Mouse (Mus musculus) embryonic facial prominence, embryonic 15.5 days (tissue): ENCODE measurements around the gene Hsd3b5. TPM values are rescaled to one million over a fixed set of nuclear protein-coding genes. Genes with fewer than 3 reads are reported as not detected.
"Not testable (repeated sequence)": the region's sequence is repeated elsewhere in the genome, so short reads cannot be mapped to it uniquely, and the experiment has no call there.

Source experiments
- ATAC-seq: fragments of 200-750 bp; cut with Nextera tagmentation; 2 replicates; pipeline ENCODE4 v1.8.0; 2017; ENCODE audit warnings: low read depth, moderate TSS enrichment; ENCODE audit not compliant: insufficient number of reproducible peaks, low FRiP score, low TSS enrichment
- H3K27ac ChIP-seq: fragments of 300-500 bp; sonication (generic); replicated peaks from 2 replicates; pipeline ENCODE4 v1.5.1; 2015; ENCODE audit warnings: mild to moderate bottlenecking, inconsistent platforms
- H3K27me3 ChIP-seq: fragments of 300-500 bp; sonication (generic); 2 replicates; pipeline ENCODE4 v1.6.1; 2015; ENCODE audit warnings: inconsistent platforms
- H3K36me3 ChIP-seq: fragments of 300-500 bp; sonication (generic); 2 replicates; pipeline ENCODE4 v1.6.1; 2015; ENCODE audit warnings: mild to moderate bottlenecking, inconsistent platforms
- H3K4me1 ChIP-seq: fragments of 300-500 bp; sonication (generic); 2 replicates; pipeline ENCODE4 v1.6.1; 2015; ENCODE audit warnings: inconsistent platforms
- H3K4me2 ChIP-seq: fragments of 300-500 bp; sonication (generic); replicated peaks from 2 replicates; pipeline ENCODE4 v1.6.1; 2015; ENCODE audit warnings: mild to moderate bottlenecking, inconsistent platforms
- H3K4me3 ChIP-seq: fragments of 300-500 bp; sonication (generic); replicated peaks from 2 replicates; pipeline ENCODE4 v1.5.1; 2015; ENCODE audit warnings: mild to moderate bottlenecking, inconsistent platforms
- H3K9ac ChIP-seq: fragments of 300-500 bp; sonication (generic); 2 replicates; pipeline ENCODE4 v1.6.1; 2015; ENCODE audit warnings: inconsistent platforms
- H3K9me3 ChIP-seq: fragments of 300-500 bp; sonication (generic); replicated peaks from 2 replicates; pipeline ENCODE4 v1.6.1; 2016; ENCODE audit warnings: inconsistent platforms
- WGBS: fragments of 180-500 bp; shearing (Covaris S2); methylation state at CpG from one replicate; pipeline ENCODE4 v1.1.7; 2015; 5-methylcytosine and 5-hydroxymethylcytosine counted together
- polyA plus RNA-seq: library from polyadenylated mRNA; unstranded; fragments of >200 nt; fragmentation: Nextera tagmentation; extraction: Ambion mirVana; gene quantifications from 2 replicates; pipeline ENCODE4 v1.2.1, GENCODE M21; 2015

The Hsd3b5 gene
- not detected in 2 replicates for polyA plus RNA-seq

DNA sequence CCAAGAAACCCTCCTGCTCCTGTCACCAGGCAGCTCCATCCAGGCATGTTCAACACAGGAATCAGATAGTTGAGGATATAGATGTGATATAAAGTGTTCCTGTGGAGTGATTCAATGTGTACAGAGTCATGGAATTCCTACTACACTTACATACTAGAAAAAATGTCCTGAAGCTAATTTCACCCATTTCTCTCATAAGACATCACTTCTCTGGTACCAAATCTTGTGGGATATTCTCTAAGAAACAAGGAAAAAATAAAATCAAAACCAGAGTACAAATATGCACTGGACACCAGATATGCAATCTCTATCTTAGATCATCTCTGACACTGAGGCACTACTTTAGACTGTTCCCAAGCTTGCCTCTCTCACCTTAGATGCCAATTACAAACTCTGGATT is at the start of gene Hsd3b5:
Hsd3b5 (minus strand) TSS at position 101 of the 400 bp plus-strand sequence.
- no peaks in the 10 kb centered on the region for H3K4me1 ChIP-seq
- H3K9ac ChIP-seq = no peak within 1 kb of the TSS
- H3K27me3 ChIP-seq = no peaks in the 10 kb centered on the region
- H3K36me3 ChIP-seq = no peaks in the 10 kb centered on the region
- no peak for ATAC-seq
- H3K4me3 ChIP-seq = no peak within 1 kb of the TSS
- H3K4me2 ChIP-seq = no peak within 1 kb of the TSS
- no peaks in the 10 kb centered on the region for H3K9me3 ChIP-seq
- no peak within 1 kb of the TSS for H3K27ac ChIP-seq

GRCm38 (mm10) chr3:98635145-98635544 is 5.1 kb upstream of the Hsd3b5 start:
- 78% methylated on average over 1 of the region's 1 CpGs for WGBS
- ATAC-seq = no peak
- Histone ChIP-seq H3K27ac (no peak overlapping the region), H3K9me3 (no peaks in the 10 kb centered on the region), H3K27me3 (no peaks in the 10 kb centered on the region), H3K9ac (no peak overlapping the region), H3K36me3 (no peaks in the 10 kb centered on the region), H3K4me2 (no peak overlapping the region), H3K4me3 (no peak overlapping the region), H3K4me1 (no peaks in the 10 kb centered on the region)

DNA sequence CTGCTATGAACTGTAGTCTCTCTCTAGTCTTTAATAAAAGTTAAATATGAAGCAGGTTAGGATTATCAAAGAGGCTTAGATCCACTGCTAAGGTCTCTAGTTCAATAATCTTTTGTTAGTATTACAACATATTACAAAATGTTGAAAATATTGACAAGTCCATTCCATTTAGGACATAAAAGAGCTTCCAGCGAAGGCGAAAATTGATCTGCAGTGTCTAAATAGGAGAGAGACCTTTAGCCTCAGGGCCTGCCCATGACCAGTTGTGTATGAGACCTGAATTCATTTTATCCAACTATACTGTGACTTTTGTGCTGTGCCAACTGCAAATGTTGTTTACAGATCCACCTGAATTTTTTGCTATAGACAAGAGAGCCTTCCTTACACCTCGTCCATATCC is 419 bp downstream of the Hsd3b5 start:
- 87% methylated on average over 3 of the region's 3 CpGs for WGBS
- no peak overlapping the region for H3K4me2 ChIP-seq
- no peak for ATAC-seq

GRCm38 (mm10) chr3:98616786-98617185 is 13.3 kb downstream of the Hsd3b5 start:
- H3K27me3 ChIP-seq, H3K36me3 ChIP-seq, H3K4me2 ChIP-seq, ATAC-seq, H3K9ac ChIP-seq, H3K4me3 ChIP-seq, H3K9me3 ChIP-seq, H3K27ac ChIP-seq, H3K4me1 ChIP-seq: not testable (repeated sequence)
- WGBS = 67% methylated on average over 1 of the region's 1 CpGs

More for the DNA sequence above, 419 bp downstream of the Hsd3b5 start:
- no peaks in the 10 kb centered on the region for H3K36me3 ChIP-seq
- no peaks in the 10 kb centered on the region for H3K27me3 ChIP-seq
- H3K9me3 ChIP-seq = no peaks in the 10 kb centered on the region
- H3K4me1 ChIP-seq = no peaks in the 10 kb centered on the region
- H3K9ac ChIP-seq = no peak overlapping the region
- H3K27ac ChIP-seq = no peak overlapping the region
- H3K4me3 ChIP-seq = no peak overlapping the region

GRCm38 (mm10) chr3:98616244-98616643 is 13.8 kb downstream of the Hsd3b5 start:
- not testable (repeated sequence) for H3K36me3 ChIP-seq, H3K27ac ChIP-seq, H3K9ac ChIP-seq, H3K27me3 ChIP-seq, H3K4me1 ChIP-seq, ATAC-seq, H3K4me2 ChIP-seq, H3K9me3 ChIP-seq, H3K4me3 ChIP-seq
- 17% methylated on average over 2 of the region's 2 CpGs for WGBS

- H3K4me1 ChIP-seq, ATAC-seq, H3K27me3 ChIP-seq, H3K36me3 ChIP-seq, H3K4me2 ChIP-seq, H3K9me3 ChIP-seq, H3K27ac ChIP-seq, H3K4me3 ChIP-seq, H3K9ac ChIP-seq: not testable (repeated sequence)
- 49% methylated on average over 2 of the region's 2 CpGs for WGBS
Measured at GRCm38 (mm10) chr3:98614406-98614927, 15.6 kb downstream of the Hsd3b5 start.

DNA sequence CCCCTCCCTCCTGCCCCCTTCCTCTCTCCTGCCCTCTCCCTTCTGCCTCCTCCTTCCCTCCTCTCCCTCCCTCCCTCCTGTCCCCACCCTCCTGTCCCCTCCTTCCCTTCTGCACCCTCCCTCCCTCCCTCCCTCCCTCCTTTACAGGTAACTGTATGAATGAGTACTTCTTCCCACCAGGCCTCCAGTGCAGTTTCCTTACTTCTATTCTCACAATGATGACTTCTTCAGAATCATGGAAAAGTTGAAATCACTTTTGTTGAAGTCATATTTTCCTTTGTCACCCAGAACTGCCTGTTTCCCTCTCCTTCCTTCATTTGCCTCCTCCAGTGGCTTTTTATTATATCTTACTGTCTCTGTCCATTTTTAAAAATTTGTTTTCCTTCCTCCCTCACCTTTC is 16.1 kb downstream of the Hsd3b5 start:
- H3K36me3 ChIP-seq = no peaks in the 10 kb centered on the region
- H3K4me2 ChIP-seq = no peak overlapping the region
- H3K9ac ChIP-seq = no peak overlapping the region
- H3K27me3 ChIP-seq = no peaks in the 10 kb centered on the region
- H3K9me3 ChIP-seq = no peaks in the 10 kb centered on the region
- no peaks in the 10 kb centered on the region for H3K4me1 ChIP-seq
- H3K4me3 ChIP-seq = no peak overlapping the region
- ATAC-seq = no peak
- no peak overlapping the region for H3K27ac ChIP-seq

DNA sequence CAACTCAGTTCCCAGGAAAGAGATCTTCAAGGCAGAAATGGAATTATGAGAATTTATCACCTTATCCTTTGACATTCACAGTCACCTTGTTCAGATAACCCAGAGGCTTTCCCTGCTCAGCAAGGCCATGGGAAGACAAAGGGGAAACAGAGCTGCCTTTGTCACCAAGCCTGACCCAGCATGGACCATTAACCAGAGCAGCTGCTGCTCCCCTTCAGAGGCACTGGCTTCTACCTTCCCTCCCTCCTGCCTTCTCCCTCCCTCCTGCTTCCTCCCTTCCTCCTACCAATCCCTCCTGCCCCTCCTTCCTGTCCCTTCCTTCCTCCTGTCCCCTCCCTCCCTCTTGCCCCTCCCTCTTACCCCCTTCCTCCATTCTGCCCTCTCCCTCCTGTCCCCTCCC is 16.5 kb downstream of the Hsd3b5 start:
- H3K9me3 ChIP-seq, H3K27ac ChIP-seq, H3K36me3 ChIP-seq, H3K4me1 ChIP-seq, H3K4me2 ChIP-seq, ATAC-seq, H3K27me3 ChIP-seq, H3K9ac ChIP-seq, H3K4me3 ChIP-seq: not testable (repeated sequence)

GRCm38 (mm10) chr3:98588707-98589106 is 41.3 kb downstream of the Hsd3b5 start, which contains the start of gene Gm10681:
TSS of gene Gm10681 (minus strand) at chr3:98588807.
- Histone ChIP-seq H3K9ac (no peak within 1 kb of the TSS), H3K27me3 (no peaks in the 10 kb centered on the region), H3K9me3 (no peaks in the 10 kb centered on the region), H3K4me2 (no peak within 1 kb of the TSS), H3K27ac (no peak within 1 kb of the TSS), H3K4me3 (no peak within 1 kb of the TSS), H3K36me3 (no peaks in the 10 kb centered on the region), H3K4me1 (no peaks in the 10 kb centered on the region)
- no peak for ATAC-seq

DNA sequence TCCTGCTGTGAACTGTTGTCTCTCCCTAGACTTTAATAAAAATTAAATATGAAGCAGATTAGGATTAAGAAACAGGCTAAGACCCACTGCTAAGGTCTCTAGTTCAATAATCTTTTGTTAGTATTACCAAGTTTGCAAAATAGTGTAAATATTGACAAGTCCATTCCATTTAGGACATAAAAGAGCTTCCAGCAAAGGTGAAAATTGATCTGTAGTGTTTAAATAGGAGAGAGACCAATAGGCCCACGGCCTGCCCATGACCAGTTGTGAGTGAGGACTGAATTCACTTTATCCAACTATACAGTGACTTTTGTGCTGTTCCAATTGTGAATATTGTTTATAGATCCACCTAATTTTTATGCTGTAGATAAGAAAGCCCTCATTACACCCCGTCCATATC is 42.3 kb downstream of the Hsd3b5 start:
- no peaks in the 10 kb centered on the region for H3K9me3 ChIP-seq
- ATAC-seq = no peak
- 87% methylated on average over 2 of the region's 2 CpGs for WGBS

GRCm38 (mm10) chr3:98582622-98583021 is 47.4 kb downstream of the Hsd3b5 start:
- not testable (repeated sequence) for H3K36me3 ChIP-seq, H3K4me3 ChIP-seq, H3K9me3 ChIP-seq, H3K4me1 ChIP-seq, ATAC-seq, H3K9ac ChIP-seq, H3K27me3 ChIP-seq, H3K4me2 ChIP-seq, H3K27ac ChIP-seq

More for the DNA sequence above, 42.3 kb downstream of the Hsd3b5 start:
- Histone ChIP-seq H3K27me3 (no peaks in the 10 kb centered on the region), H3K9ac (no peak overlapping the region), H3K27ac (no peak overlapping the region), H3K4me3 (no peak overlapping the region), H3K36me3 (no peaks in the 10 kb centered on the region), H3K4me2 (no peak overlapping the region), H3K4me1 (no peaks in the 10 kb centered on the region)

- not testable (repeated sequence) for H3K9me3 ChIP-seq, H3K4me2 ChIP-seq, H3K9ac ChIP-seq, H3K27ac ChIP-seq, H3K4me1 ChIP-seq, H3K27me3 ChIP-seq, H3K36me3 ChIP-seq, H3K4me3 ChIP-seq, ATAC-seq
- WGBS = no CpG with 5 or more reads among the region's 1 CpGs
Measured at GRCm38 (mm10) chr3:98582202-98582601, 47.9 kb downstream of the Hsd3b5 start.
